Mouse (Mus musculus): ENCODE measurements around the gene Kifc3. TPM values are rescaled to one million over a fixed set of nuclear protein-coding genes. Genes with fewer than 3 reads are reported as not detected.
A peak's percentile ranks its signal among the peaks of the same experiment; 100 is the strongest.

Kifc3 gene
- total and polyA plus RNA-seq, 3 experiments = 10.6 to 19.1 TPM; not detected in 1

GRCm38 (mm10) chr8:95078055-95078454 lies 124.6 kb downstream of the Kifc3 start:
- no peak overlapping the region for H3K9ac ChIP-seq (ENCODE audit: control insufficient read depth, low read depth, low read length, poor library complexity, severe bottlenecking)
- H3K79me2 ChIP-seq (ENCODE audit: control insufficient read depth, insufficient read depth, low read length, poor library complexity) = no peaks in the 10 kb centered on the region; the same call in 1 of the 2 replicates
- no peaks in the 10 kb centered on the region for H3K9me3 ChIP-seq (replicated peaks; ENCODE audit: insufficient read depth, low read length)
- no peak overlapping the region for H3K4me3 ChIP-seq (ENCODE audit: control insufficient read depth in 1 of 2, insufficient read depth in 1 of 2, low read depth in 2 of 2, low read length in 2 of 2)
- peak; percentile 11 for DNase-seq (ENCODE audit: low read depth, low spot score)
- no peaks in the 10 kb centered on the region; a peak in 1 of 4 replicates for H3K27me3 ChIP-seq (ENCODE audit: control insufficient read depth in 1 of 2, insufficient read depth in 2 of 2, low read length in 2 of 2)
- TF ChIP-seq USF1 (IDR thresholded peaks at IDR 0.05; ENCODE audit: low read depth, low read length) (no peak), ZC3H11A (IDR thresholded peaks at IDR 0.05; ENCODE audit: low read depth, low read length) (no peak), NELFE (IDR thresholded peaks at IDR 0.05; ENCODE audit: low read depth, low read length) (no peak), CHD1 (IDR thresholded peaks at IDR 0.05; ENCODE audit: low read depth, low read length) (no peak), MAX (IDR thresholded peaks at IDR 0.05; ENCODE audit: low read length) (no peak), MYC (IDR thresholded peaks at IDR 0.05; ENCODE audit: low read depth, low read length) (no peak), SIN3A (IDR thresholded peaks at IDR 0.05; ENCODE audit: low read length) (no peak), RAD21 (IDR thresholded peaks at IDR 0.05; ENCODE audit: low read depth, low read length) (no peak)
- H3K27ac ChIP-seq (ENCODE audit: control insufficient read depth, low read depth, low read length) = no peak overlapping the region
- H3K4me1 ChIP-seq (ENCODE audit: control insufficient read depth in 1 of 2, insufficient read depth in 2 of 2, low read length in 2 of 2) = peaks cover 4 to 14% of the 10 kb centered on the region in 2 experiments
- peaks cover 0 to 2% of the 10 kb centered on the region in 2 experiments; a peak in 2 of 4 replicates for H3K36me3 ChIP-seq (ENCODE audit: control insufficient read depth in 1 of 2, insufficient read depth in 2 of 2, low read length in 2 of 2)

- H3K4me3 ChIP-seq (ENCODE audit: control insufficient read depth in 1 of 2, insufficient read depth in 1 of 2, low read depth in 2 of 2, low read length in 2 of 2) = no peak overlapping the region
- H3K9ac ChIP-seq (ENCODE audit: control insufficient read depth, low read depth, low read length, poor library complexity, severe bottlenecking) = no peak overlapping the region
- no peak overlapping the region for H3K27ac ChIP-seq (ENCODE audit: control insufficient read depth, low read depth, low read length)
- peaks cover 0 to 3% of the 10 kb centered on the region in 2 experiments; a peak in 2 of 4 replicates for H3K27me3 ChIP-seq (ENCODE audit: control insufficient read depth in 1 of 2, insufficient read depth in 2 of 2, low read length in 2 of 2)
- TF ChIP-seq CHD2 (IDR thresholded peaks at IDR 0.05; ENCODE audit: low read length) = no peak
- no peak for TF ChIP-seq CHD1 (IDR thresholded peaks at IDR 0.05; ENCODE audit: low read depth, low read length)
- TF ChIP-seq MAFK (IDR thresholded peaks at IDR 0.05; ENCODE audit: borderline replicate concordance, low read depth, low read length) = no peak
- TF ChIP-seq SMC3 (IDR thresholded peaks at IDR 0.05; ENCODE audit: low read depth, low read length) = no peak
- TF ChIP-seq JUND (IDR thresholded peaks at IDR 0.05; ENCODE audit: low read depth, low read length) = no peak
- TF ChIP-seq POLR2AphosphoS5 (IDR thresholded peaks at IDR 0.05; ENCODE audit: borderline replicate concordance, low read depth, low read length) = no peak
- TF ChIP-seq NRF1 (IDR thresholded peaks at IDR 0.05; ENCODE audit: insufficient read depth, low read depth, low read length, poor library complexity, severe bottlenecking) = no peak
- TF ChIP-seq ZC3H11A (IDR thresholded peaks at IDR 0.05; ENCODE audit: low read depth, low read length) = no peak
- TF ChIP-seq TCF12 (IDR thresholded peaks at IDR 0.05; ENCODE audit: low read depth, low read length) = no peak
- no peak for TF ChIP-seq UBTF (IDR thresholded peaks at IDR 0.05; ENCODE audit: borderline replicate concordance, insufficient read depth, low read depth, low read length)
- H3K9me3 ChIP-seq (replicated peaks; ENCODE audit: insufficient read depth, low read length) = no peaks in the 10 kb centered on the region
- H3K4me1 ChIP-seq (ENCODE audit: control insufficient read depth in 1 of 2, insufficient read depth in 2 of 2, low read length in 2 of 2) = peaks cover 4 to 7% of the 10 kb centered on the region in 2 experiments
- H3K79me2 ChIP-seq (ENCODE audit: control insufficient read depth, insufficient read depth, low read length, poor library complexity) = no peaks in the 10 kb centered on the region; the same call in 1 of the 2 replicates
- peaks cover 0 to 2% of the 10 kb centered on the region in 2 experiments; a peak in 2 of 4 replicates for H3K36me3 ChIP-seq (ENCODE audit: control insufficient read depth in 1 of 2, insufficient read depth in 2 of 2, low read length in 2 of 2)
- DNase-seq (ENCODE audit: low read depth, low spot score) = no peak
Observed at GRCm38 (mm10) chr8:95076151-95076550, 126.5 kb downstream of the Kifc3 start.

All from MEL (cell line).